Mouse (Mus musculus): ENCODE measurements around the gene Nox4. TPM values are rescaled to one million over a fixed set of nuclear protein-coding genes. Genes with fewer than 3 reads are reported as not detected.
A peak's percentile ranks its signal among the peaks of the same experiment; 100 is the strongest.

Nox4 gene
- 1.4 and 2.6 TPM in 2 replicates for total RNA-seq (2021)
- long read RNA-seq = 0 reads

DNA sequence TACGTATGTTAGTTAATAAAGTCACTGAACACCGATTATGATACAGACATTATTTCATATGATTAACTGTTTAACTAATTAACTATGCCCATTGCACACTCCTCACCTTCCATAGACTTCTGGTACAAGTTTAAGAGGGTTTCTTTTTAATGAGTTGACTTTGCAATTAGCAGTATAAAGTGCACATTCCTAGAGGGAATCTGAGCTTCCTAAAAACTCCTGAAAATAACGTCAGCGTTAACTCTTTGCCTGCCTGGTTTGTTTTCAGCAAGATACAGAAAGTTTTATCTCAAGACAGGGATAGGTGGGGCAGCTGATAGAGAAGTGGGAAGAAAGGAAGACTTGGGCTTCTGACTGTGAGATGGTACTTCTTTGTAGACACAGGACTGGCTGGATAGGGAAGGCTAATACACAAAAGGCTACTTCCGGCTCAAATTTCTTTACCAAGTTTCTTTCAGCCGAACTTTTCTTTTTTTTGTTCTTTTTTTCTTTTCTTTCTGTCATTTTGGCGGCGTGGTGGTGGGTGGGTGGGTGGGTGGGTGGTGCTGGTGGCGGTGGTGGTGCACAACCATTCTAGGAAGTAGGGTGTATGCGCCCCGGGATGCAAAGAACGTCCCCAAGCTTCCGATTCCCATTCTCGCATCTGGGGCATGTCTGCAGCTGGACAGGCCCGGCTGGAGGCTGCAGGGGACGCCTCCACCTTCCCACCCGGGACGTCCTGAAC lies at the start of gene Nox4:
Nox4 (plus strand) TSS at position 241 of the 724 bp plus-strand sequence.
- DNase-seq = no peak

DNA sequence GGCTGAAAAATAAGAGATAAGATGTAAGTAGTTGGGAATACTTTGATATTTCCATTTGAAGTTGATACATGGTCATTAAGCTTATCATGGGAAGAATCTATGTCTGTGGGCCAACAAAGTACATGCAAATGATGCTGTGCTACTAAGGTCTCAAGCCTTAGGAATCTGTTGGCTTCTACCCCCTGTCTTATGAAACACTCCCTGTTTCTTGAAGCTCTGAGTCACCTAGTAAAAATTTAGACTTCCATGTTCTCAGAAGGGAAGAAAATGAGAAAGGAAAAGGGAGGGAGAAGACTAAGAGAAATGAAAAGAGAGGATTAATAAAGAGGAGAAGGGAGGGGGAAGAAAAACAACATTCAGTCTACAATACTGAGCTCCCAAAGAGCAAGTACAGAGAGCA lies 41.1 kb upstream of the Nox4 start:
- DNase-seq = no peak

DNA sequence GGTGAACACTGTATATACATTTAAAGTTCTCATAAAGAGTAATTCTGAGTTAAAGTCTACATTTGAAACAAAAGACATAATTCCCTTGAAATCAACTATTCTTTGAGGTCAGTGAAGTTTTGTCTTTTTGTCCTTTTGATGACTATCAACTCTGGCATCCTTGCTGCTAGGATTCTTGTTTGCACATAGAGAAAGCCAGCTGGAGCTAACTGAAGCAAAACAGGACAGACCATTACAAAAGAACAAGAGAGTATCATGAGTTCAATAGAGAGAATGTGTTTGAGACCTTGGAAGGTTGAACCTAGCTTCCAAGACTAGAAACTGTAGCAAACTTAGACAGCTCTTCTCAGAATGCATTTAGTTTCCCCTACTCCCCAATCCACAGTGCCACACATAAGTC lies 24.2 kb upstream of the Nox4 start:
- no peak for DNase-seq

DNA sequence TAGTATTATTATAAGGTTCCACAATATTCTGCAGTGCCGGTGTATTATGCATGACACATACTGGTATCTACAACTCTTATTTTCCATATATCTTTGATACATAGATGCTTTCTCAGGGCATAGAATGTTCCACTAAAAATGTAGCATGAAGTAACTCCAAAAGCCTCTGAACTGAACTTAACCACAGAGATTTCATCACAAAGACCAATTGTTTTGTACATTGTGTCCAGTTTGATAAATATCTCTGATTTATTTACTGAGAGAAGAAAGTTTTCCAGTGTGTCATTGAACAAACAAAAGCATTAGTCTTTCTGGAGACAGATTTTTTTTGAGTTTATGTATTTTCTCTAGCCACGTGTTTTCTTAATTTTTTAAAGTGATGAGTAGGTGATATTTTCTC lies 23.1 kb upstream of the Nox4 start:
- DNase-seq = no peak

DNA sequence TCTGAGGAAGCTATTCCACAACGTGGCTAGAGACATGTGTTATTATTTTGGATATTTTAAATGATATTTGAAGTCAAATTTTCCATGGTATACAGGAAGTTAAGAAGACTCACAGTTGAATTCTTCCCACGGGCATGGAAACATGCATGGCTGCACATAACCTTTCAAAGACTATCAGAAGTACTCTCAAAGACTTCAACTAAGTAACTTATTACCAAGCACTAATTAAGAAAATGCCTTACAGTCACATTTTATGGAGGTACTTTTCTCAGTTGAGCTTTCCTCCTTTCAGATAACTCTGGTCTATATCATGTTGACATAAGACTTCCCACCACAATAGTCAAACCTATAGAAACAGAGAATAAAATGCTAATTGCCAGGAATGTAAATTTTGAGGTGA lies 20.3 kb upstream of the Nox4 start:
- no peak for DNase-seq

DNA sequence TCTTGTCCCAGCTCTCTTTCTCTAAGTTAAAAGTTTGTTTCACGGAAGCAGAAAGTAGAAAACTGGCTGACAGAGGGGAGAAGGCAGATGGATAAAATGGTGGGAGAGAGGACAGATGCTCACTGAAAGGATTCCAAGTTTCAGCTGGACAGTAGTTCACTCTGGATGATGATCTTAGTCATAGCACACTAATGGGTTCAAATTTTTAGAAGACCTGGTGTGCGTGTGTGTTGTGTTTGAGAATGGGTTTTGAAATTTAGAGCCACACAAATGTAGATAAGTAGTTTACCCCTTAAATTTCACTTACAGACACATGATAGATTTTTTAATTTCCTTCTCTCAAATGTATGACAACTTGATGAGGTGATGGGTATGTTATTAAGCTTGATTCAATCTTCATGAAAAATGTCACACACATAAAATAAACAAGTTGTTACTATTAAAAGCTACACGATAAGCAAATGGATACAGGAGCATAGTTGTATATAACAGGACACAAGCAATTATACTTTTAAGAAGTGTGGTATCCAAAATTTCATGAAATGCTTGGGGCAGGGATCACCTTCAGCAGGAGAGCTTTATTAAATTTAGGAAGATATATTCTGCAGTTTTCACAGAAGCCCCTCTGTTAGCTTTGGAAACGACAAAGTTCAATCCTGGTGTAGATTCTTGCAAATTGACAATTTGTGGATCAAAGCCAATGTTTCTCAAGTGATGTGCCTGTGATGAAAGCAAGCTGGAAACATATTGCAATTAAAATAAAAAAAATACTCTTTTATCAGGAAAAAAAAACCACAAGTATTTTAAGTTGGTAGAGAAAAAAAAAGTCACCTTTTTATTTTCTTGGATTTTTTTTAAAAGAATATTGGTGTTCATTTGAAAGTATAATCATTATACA lies 18.6 kb upstream of the Nox4 start:
- no peak for DNase-seq

DNA sequence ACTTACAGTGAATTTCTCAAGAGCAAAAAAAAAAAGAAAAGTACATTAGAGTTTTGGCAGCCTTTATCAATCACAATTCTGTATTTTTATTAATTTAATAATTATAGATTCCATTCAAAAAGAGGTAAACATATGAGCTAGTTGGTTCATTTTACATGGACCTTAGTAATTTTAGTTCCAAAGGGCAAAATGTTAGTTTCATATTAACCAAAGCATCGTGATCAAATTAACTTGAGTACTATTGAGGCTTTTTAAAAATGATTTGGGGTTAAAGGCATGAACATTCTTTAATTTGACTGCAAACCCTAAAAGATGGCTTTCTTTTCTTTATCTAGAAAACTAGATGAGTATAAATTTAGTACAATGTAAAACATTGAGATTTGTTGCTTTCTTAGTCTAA lies 16.4 kb upstream of the Nox4 start:
- no peak for DNase-seq

DNA sequence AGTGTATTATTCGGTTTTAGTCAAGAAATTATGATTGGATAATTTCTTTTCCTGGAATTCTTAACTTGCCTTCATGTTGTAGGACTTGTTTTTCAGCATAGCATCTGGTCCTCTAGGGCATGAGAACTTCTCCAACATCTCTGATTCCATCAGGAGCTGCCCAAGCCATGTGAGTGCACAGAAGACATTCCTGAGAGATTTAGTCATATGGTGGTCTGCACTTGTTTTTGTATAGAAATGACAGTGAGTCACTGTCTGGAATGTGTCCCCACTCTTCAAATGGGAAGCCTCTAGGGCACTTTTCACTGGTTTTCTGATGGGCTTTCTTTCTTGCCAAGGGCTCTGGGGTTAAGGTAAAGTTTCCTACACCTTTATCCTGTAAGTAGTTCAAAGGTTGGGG lies 4.8 kb upstream of the Nox4 start:
- DNase-seq = no peak

DNA sequence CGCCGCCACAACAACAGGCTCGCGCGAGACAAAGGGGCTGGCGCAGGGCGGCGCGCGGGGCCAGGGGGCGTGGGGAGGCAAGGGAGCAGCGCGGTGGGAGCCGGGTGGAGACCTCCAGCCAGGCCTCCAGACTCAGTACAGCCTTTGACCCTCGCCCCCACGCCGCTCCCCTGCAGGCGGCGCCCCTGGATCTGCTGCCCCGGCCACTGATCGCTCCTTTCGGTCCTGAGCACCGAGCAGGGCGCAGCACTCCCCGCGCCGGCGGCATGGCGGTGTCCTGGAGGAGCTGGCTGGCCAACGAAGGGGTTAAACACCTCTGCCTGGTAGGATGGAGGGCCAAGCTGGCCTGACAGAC lies 661 bp downstream of the Nox4 start:
- peak; percentile 21 for DNase-seq

DNA sequence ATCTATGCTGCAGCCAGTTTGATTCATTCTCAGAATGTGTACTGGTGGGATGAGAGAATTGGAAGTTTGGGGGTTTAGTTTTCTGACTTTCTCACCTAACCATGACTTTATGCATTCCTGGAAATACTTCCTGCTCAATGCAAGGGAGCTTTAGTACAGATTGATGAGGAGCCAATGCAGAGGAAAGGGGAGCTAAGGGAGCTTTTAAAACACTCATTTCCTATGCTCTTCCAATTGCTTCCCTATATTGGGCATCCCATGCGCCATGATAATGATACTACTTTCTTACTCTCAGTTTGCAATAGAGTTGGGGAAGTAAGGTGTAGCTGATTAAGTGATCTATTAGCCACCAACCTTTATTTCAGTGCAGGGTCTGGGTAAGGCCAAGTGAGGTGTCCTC lies 1.0 kb downstream of the Nox4 start:
- no peak for DNase-seq

DNA sequence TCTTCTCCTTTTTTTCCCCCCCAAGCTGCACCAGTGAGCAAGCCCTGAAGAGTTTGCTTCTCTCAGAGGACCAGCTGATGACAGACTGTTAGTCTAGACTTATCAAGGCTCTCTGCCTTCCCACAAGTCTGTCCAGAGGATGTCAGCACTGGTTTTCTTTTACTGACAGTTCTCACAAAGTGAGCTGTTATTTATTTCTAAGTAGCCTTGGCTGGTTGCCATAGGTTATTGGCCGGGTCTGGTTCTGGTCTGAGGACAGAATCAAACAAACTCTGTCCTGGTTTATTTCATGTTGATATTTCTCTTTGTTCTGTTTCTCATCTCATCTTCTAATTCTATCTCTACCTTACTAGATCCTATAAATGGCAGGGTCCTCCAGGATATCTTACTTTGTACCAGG lies 2.0 kb downstream of the Nox4 start:
- no peak for DNase-seq

DNA sequence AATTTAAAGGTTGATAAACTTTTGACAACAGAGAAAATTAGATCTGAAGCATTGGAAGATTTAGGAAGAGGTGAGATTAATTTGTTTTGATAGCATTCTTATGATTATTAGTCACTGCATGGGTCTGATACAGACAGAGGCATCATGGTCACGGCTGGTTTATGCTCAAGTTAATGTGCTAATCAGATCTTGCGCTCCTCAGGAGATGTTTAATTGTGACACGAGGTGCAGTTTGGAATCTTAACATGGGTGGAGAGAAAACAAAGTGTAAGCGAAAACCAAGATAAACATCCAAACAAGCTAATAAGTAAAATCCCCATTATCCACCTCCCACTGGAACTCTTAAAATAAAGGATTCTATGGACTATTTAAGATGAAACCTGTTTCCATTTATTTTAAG lies 6.2 kb downstream of the Nox4 start:
- DNase-seq = no peak

DNA sequence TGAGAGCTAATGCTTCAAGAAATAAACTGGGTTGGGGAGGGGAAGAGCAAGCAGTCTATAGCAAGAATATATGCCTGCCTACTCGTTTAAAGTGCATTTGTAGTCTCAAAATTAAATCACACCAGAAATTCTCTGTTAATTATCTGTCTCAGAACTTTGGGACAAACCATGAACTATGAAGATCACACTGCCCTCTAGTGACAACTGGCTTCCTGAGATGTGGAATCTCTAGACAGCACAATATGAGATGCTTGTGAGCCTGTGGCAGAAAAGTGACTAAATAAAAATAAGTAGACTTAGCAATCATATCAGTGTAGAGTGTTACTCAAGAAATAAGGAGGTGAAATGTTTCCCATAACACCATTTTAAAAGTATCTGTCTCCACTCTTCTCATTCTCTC lies 31.3 kb downstream of the Nox4 start:
- DNase-seq = no peak

DNA sequence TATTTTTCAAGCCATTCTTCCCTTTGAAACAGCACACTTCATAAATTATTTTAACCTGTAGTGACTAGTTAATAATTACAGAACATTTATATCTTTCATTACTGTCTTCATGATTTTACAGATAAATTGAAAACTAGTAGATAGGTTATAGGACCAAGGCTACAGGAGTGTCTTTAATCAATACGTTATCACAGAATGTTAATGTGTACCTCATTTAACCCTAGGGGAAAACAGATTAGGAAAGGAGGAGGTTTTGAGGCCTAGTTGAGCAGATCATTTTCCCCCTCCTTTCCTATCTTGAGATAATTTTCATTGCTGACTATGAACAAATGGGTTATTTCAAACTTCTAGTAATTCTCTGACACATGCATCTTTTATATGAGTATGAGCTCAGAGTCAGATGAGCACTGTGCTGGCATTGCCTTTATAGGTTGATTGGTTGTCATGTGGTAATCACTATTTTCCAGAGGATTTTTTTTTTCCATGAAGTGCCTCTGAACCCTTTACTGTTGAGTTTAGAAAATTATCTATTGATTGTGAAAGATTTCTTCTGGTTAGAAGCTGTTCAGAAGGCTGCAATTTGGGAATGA lies 57.9 kb downstream of the Nox4 start:
- DNase-seq = no peak

DNA sequence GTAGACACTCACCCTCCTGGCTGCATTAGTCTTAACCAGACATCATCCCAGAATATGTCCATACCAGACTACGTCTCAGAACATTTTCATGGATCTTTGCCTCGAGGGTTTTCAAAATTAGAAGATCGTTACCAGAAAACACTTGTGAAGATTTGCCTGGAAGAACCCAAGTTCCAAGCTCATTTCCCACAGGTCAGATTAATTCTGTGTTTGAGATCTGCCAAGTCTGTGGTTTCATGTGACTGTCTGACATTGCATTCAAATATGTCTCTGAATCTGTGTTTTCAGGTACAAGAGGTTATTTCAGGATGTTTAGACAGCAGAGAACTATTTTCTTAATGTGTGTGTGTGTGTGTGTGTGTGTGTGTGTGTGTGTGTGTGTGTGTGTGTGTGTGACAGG lies 75.7 kb downstream of the Nox4 start:
- DNase-seq = no peak

DNA sequence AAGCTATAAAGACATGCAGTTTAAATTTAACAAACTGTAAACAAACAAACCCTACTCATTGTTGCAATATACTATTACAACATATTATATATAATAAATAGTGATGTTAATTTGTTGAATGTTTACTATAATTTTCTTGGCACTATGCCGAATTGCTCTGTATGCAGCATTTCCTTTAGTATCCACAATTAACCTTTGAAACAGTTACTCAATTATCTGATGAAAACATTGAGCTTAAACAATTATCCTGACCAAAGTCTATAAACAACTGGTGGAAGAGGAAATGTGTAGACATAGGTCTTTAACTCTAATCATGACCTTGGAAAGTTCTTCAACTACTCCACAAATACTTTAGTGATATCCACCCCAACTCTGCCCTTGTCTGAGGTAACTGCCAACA lies 76.2 kb downstream of the Nox4 start:
- DNase-seq = no peak

DNA sequence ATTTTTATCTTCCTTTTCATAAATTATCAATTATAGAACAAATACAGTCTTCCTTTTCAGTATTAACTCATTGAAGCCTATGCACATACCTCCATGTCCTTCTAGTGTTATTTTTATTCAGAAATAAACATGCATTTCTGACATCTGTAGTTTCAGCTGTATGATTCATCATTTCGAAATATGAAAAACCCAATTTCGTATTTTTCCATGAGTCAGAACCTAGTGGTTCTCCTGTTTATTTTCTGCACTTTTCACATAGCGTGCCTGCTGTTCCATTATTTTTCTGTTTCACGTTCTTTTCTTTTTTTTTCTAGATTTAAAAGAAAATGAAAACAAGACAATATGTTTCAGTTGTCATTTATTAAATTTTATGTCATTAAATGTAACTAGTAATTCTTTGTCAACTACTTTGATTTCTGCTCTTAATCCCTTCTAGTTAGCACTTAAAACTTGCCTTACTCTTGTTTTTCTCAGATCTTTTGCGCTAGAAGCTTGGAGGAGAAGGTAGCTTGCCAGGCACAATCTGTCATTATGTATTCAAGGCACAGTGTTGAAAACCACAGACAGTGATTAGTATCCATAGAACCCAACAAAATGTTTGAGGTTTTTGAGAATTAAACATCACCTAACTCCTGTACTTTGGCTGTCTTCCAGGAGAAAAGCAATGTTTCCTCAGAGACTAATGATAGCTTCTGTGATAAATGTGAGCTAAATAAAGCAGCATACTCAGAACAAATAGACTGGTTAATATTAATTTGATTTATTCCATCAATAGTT lies 85.1 kb downstream of the Nox4 start:
- no peak for DNase-seq

DNA sequence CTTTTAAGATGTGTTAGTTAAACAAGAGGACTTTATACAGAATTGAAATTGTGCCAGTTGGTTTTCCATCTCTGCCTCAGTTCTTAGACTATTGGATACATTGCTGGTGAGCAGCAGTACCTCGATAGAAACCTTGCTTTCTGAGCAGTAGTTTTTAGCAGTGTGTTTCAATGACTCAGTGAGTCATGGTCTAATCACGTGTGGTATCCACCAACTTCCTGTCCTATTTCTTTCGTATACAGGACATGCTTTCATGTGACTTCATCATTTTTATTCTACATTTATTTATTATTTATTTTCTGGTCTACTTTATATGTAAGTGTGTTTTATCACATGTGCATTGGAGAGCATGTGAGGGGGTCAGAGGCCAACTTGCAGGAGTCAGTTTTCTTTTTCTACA lies 99.7 kb downstream of the Nox4 start:
- no peak for DNase-seq

DNA sequence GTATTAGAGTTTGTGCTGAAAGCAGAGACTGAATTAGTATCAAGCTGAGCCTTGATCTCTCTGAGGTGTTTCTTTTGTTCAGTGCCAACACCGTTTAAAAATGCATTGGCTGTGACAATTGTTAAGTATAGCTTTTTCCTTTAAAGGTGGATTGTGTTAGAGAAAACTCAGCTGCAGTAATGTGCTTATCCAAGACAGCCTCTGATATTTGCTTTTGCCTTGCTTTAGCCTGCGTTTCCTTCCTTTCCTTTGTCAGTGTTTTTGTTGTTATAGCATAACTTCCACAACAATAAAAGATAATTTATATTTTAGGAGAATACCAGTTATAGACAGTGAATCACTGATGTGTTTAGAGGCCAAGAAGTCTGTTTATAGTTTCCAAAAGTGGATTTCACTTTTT lies 106.9 kb downstream of the Nox4 start:
- DNase-seq = no peak

DNA sequence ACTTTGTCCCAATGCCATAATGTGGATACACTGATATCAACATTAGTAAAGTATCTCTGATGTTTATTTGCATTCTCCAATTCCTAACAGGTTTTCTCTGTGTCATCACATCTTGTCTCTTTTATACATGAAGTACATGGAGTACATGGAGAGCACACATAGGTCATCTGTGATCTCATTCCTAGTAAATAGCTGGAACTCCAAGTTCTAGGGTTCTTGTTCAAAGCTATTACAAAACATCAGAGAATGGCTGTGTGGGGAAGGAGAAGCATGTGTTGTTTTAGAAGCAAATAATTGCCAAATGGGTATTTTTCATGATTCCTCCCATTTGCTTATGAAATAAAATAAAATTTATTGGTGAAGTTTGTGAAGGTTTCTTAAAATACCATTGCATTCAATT lies 121.9 kb downstream of the Nox4 start:
- DNase-seq = no peak

DNA sequence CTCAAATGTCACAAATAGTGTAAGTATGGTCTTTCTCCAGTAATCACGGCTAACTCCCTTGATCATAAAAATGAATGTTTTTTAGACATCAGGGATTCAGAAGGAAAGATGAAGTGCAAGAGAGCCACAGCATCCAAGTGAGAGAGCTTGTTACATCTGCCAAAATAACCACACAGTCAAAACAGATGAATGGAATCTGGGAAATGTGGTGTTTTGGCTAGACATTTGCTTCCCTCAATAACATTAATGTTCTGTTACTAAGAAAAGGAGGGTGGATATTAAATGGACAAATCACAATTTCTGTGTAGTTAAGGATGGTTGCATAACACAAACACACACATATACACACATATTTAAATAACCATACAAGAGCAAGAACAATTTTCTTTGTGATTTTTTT lies 123.2 kb downstream of the Nox4 start:
- no peak for DNase-seq

DNA sequence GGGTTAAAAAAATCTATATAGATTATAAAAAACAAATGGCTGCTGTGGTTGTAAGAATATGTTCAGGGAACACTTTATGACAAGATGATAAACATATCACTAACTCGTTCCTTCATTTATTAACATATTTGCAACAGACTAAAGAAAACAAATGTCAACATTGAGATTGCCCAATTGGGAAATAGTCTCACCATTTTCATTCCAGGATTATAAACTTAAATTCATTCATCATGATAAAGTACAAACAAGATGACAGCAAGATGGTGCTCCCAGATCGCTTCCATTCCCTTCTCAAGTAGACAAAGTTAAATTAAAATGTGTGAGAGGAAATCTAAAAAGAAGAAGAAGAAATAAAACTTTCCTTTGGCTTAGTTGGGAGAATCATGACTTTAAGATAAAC lies 124.9 kb downstream of the Nox4 start:
- no peak for DNase-seq

DNA sequence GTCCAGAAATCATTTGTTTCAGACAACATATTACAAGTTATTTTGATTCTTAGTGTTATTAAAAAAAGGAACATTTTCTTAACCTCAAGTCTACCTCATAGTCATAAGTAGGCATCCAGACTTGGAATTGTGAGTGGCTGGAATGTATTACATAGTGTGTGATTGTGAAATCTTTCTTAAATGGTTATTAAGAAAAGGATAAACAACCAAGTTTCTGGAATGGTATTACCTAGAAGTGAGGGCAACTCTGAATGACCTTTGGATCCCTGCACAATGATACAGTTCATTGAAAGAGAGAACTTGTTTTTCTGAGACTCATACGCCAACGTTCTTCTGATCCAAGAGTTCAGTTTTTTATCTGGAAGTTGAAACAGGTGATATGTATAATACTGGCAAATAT lies 125.4 kb downstream of the Nox4 start:
- no peak for DNase-seq
